Mouse (Mus musculus): ENCODE data around the gene Olfr71. TPM values are rescaled to one million over a fixed set of nuclear protein-coding genes. Genes with fewer than 3 reads are reported as not detected.

Gene Olfr71
- polyA plus RNA-seq, 1 experiment from 2014 or later, result 0.14 TPM

GRCm38 (mm10) chr4:43703851-43704250 is 6.2 kb downstream of the Olfr71 start:
- no peak for ATAC-seq (ENCODE audit: low read depth)
- H3K4me3 ChIP-seq, result no peak overlapping the region
- H3K4me1 ChIP-seq (replicated peaks), result no peaks in the 10 kb centered on the region
- no peaks in the 10 kb centered on the region for H3K36me3 ChIP-seq
- H3K9me3 ChIP-seq, result no peaks in the 10 kb centered on the region
- H3K27ac ChIP-seq (replicated peaks), result no peak overlapping the region
- no peaks in the 10 kb centered on the region for H3K27me3 ChIP-seq
- 80% methylated on average over 8 of the region's 8 CpGs for WGBS
- no peak overlapping the region for H3K9ac ChIP-seq
- H3K4me2 ChIP-seq, result no peak overlapping the region

- Histone ChIP-seq H3K4me2 (no peak overlapping the region), H3K9ac (no peak overlapping the region), H3K36me3 (no peaks in the 10 kb centered on the region), H3K4me1 (replicated peaks) (no peaks in the 10 kb centered on the region), H3K4me3 (no peak overlapping the region), H3K27ac (replicated peaks) (no peak overlapping the region), H3K27me3 (no peaks in the 10 kb centered on the region), H3K9me3 (no peaks in the 10 kb centered on the region)
- WGBS, result 78% methylated on average over 6 of the region's 6 CpGs
- no peak for ATAC-seq (ENCODE audit: low read depth)
These were observed 6.6 kb downstream of the Olfr71 start for GRCm38 (mm10) chr4:43703439-43703838.

- Histone ChIP-seq H3K27ac (replicated peaks) (no peak within 1 kb of the TSS), H3K4me3 (no peak within 1 kb of the TSS), H3K9me3 (no peaks in the 10 kb centered on the region), H3K36me3 (no peaks in the 10 kb centered on the region), H3K9ac (no peak within 1 kb of the TSS), H3K27me3 (no peaks in the 10 kb centered on the region), H3K4me2 (no peak within 1 kb of the TSS), H3K4me1 (replicated peaks) (no peaks in the 10 kb centered on the region)
- ATAC-seq (ENCODE audit: low read depth), result no peak
- 90% methylated on average over 6 of the region's 6 CpGs for WGBS
These were observed 9.3 kb downstream of the Olfr71 start, which contains the start of gene Olfr70 for GRCm38 (mm10) chr4:43700707-43701106. TSS of gene Olfr70 (minus strand) at chr4:43700807.

- no peak overlapping the region for H3K4me3 ChIP-seq
- H3K27ac ChIP-seq (replicated peaks), result no peak overlapping the region
- H3K9me3 ChIP-seq, result no peaks in the 10 kb centered on the region
- H3K4me2 ChIP-seq, result no peak overlapping the region
- no peaks in the 10 kb centered on the region for H3K27me3 ChIP-seq
- WGBS, result 78% methylated on average over 13 of the region's 13 CpGs
- H3K4me1 ChIP-seq (replicated peaks), result no peaks in the 10 kb centered on the region
- no peak overlapping the region for H3K9ac ChIP-seq
- H3K36me3 ChIP-seq, result peaks cover 11% of the 10 kb centered on the region; the same call in 1 of the 2 replicates
- ATAC-seq (ENCODE audit: low read depth), result no peak; the same call in 1 of the 2 replicates
These were observed 13.5 kb downstream of the Olfr71 start for GRCm38 (mm10) chr4:43696561-43696960.

GRCm38 (mm10) chr4:43695249-43695671 is 14.8 kb downstream of the Olfr71 start:
- no peak overlapping the region for H3K27ac ChIP-seq (replicated peaks)
- no peak overlapping the region for H3K4me2 ChIP-seq
- peaks cover 17% of the 10 kb centered on the region for H3K36me3 ChIP-seq
- H3K4me3 ChIP-seq, result no peak overlapping the region
- no peak overlapping the region for H3K9ac ChIP-seq
- H3K9me3 ChIP-seq, result no peaks in the 10 kb centered on the region
- no peak for ATAC-seq (ENCODE audit: low read depth)
- H3K4me1 ChIP-seq (replicated peaks), result no peaks in the 10 kb centered on the region
- 37% methylated on average over 9 of the region's 9 CpGs for WGBS
- H3K27me3 ChIP-seq, result no peaks in the 10 kb centered on the region

GRCm38 (mm10) chr4:43694439-43695248 is 15.4 kb downstream of the Olfr71 start:
- no peak overlapping the region for H3K4me2 ChIP-seq
- no peak overlapping the region for H3K9ac ChIP-seq
- H3K9me3 ChIP-seq, result no peaks in the 10 kb centered on the region
- no peak overlapping the region for H3K4me3 ChIP-seq
- no peaks in the 10 kb centered on the region for H3K27me3 ChIP-seq
- no peaks in the 10 kb centered on the region for H3K4me1 ChIP-seq (replicated peaks)
- 93% methylated on average over 1 of the region's 1 CpGs for WGBS
- no peak overlapping the region for H3K27ac ChIP-seq (replicated peaks)
- H3K36me3 ChIP-seq, result peaks cover 23% of the 10 kb centered on the region
- no peak for ATAC-seq (ENCODE audit: low read depth)

- WGBS, result 87% methylated on average over 5 of the region's 5 CpGs
- Histone ChIP-seq H3K36me3 (peaks cover 31% of the 10 kb centered on the region), H3K4me3 (no peak overlapping the region), H3K4me2 (no peak overlapping the region), H3K9ac (no peak overlapping the region), H3K4me1 (replicated peaks) (no peaks in the 10 kb centered on the region), H3K27ac (replicated peaks) (no peak overlapping the region), H3K27me3 (no peaks in the 10 kb centered on the region), H3K9me3 (no peaks in the 10 kb centered on the region)
- no peak for ATAC-seq (ENCODE audit: low read depth)
These were observed 16.2 kb downstream of the Olfr71 start for GRCm38 (mm10) chr4:43693806-43694241.

- Histone ChIP-seq H3K27me3 (no peaks in the 10 kb centered on the region), H3K4me2 (no peak overlapping the region), H3K27ac (replicated peaks) (no peak overlapping the region), H3K4me1 (replicated peaks) (no peaks in the 10 kb centered on the region), H3K36me3 (peaks cover 56% of the 10 kb centered on the region), H3K9ac (no peak overlapping the region), H3K4me3 (no peak overlapping the region), H3K9me3 (no peaks in the 10 kb centered on the region)
- 80% methylated on average over 5 of the region's 5 CpGs for WGBS
- ATAC-seq (ENCODE audit: low read depth), result no peak
These were observed 19.0 kb downstream of the Olfr71 start for GRCm38 (mm10) chr4:43691026-43691425.

- ATAC-seq (ENCODE audit: low read depth), result no peak
- Histone ChIP-seq H3K4me2 (no peak overlapping the region), H3K27me3 (no peaks in the 10 kb centered on the region), H3K9ac (no peak overlapping the region), H3K4me3 (no peak overlapping the region), H3K4me1 (replicated peaks) (no peaks in the 10 kb centered on the region), H3K36me3 (peaks cover 66% of the 10 kb centered on the region), H3K9me3 (no peaks in the 10 kb centered on the region), H3K27ac (replicated peaks) (no peak overlapping the region)
- 94% methylated on average over 17 of the region's 17 CpGs for WGBS
These were observed 20.0 kb downstream of the Olfr71 start for GRCm38 (mm10) chr4:43690021-43690420.

- Histone ChIP-seq H3K27ac (replicated peaks) (no peak overlapping the region), H3K36me3 (peaks cover 98% of the 10 kb centered on the region)
These were observed 30.5 kb downstream of the Olfr71 start for GRCm38 (mm10) chr4:43679416-43680043.

GRCm38 (mm10) chr4:43678541-43678940 is 31.5 kb downstream of the Olfr71 start:
- H3K27me3 ChIP-seq, result no peaks in the 10 kb centered on the region
- 94% methylated on average over 6 of the region's 6 CpGs for WGBS
- H3K9ac ChIP-seq, result no peak overlapping the region
- H3K27ac ChIP-seq (replicated peaks), result no peak overlapping the region
- H3K36me3 ChIP-seq, result peaks cover 96% of the 10 kb centered on the region
- ATAC-seq (ENCODE audit: low read depth), result no peak
- no peak overlapping the region for H3K4me3 ChIP-seq
- H3K9me3 ChIP-seq, result no peaks in the 10 kb centered on the region
- 0 out of 2 replicates have a peak, but pooled peaks cover 3% of the 10 kb centered on the region for H3K4me1 ChIP-seq (replicated peaks)
- no peak overlapping the region for H3K4me2 ChIP-seq

More at GRCm38 (mm10) chr4:43679416-43680043, 30.5 kb downstream of the Olfr71 start:
- Histone ChIP-seq H3K9ac (no peak overlapping the region), H3K4me3 (no peak overlapping the region), H3K27me3 (no peaks in the 10 kb centered on the region), H3K9me3 (no peaks in the 10 kb centered on the region), H3K4me2 (no peak overlapping the region), H3K4me1 (replicated peaks) (no peaks in the 10 kb centered on the region)
- 91% methylated on average over 7 of the region's 7 CpGs for WGBS
- no peak for ATAC-seq (ENCODE audit: low read depth)

- WGBS, result 82% methylated on average over 4 of the region's 4 CpGs
- Histone ChIP-seq H3K4me1 (replicated peaks) (peaks cover 32% of the 10 kb centered on the region), H3K27me3 (no peaks in the 10 kb centered on the region), H3K9me3 (no peaks in the 10 kb centered on the region), H3K27ac (replicated peaks) (no peak overlapping the region), H3K9ac (no peak overlapping the region), H3K36me3 (peaks cover 68% of the 10 kb centered on the region), H3K4me2 (no peak overlapping the region), H3K4me3 (no peak overlapping the region)
- no peak for ATAC-seq (ENCODE audit: low read depth)
These were observed 34.4 kb downstream of the Olfr71 start for GRCm38 (mm10) chr4:43675608-43676007.

All from neural tube, embryonic 13.5 days (tissue).